In genomic region chr11:60540761-60541160, GRCm38 (mm10) we compare ENCODE assay signal across 8 mouse cellular contexts. TPM values are rescaled to one million over a fixed set of nuclear protein-coding genes. Genes with fewer than 3 reads are reported as not detected.
DNase-seq lines count a peak whose midpoint lies in the region; ATAC-seq and TF ChIP-seq lines count a peak whose summit lies in the region.

No protein-coding gene starts in this region.

- peaks cover 44% of the 10 kb centered on the region for H3K4me1 ChIP-seq in embryonic facial prominence, embryonic 10.5 days
- H3K4me1 ChIP-seq in hindbrain, postnatal 0 days (ENCODE audit: insufficient read depth, low read length): peaks cover 35% of the 10 kb centered on the region
- peaks cover 51% of the 10 kb centered on the region for H3K4me1 ChIP-seq in midbrain, embryonic 10.5 days

- DNase-seq in gastrocnemius, adult 2 months: no peak
- DNase-seq in gastrocnemius, postnatal 10 days: no peak
- DNase-seq in embryonic facial prominence, embryonic 10.5 days (ENCODE audit: low spot score): no peak
- no peak for DNase-seq in hindbrain, postnatal 0 days (ENCODE audit: low spot score)
- no peak for DNase-seq in midbrain, embryonic 10.5 days (ENCODE audit: low spot score)
- DNase-seq in thymus, postnatal 4 days: no peak
- no peak for DNase-seq in left cerebral cortex, postnatal 25 days (ENCODE audit: low spot score in 2 of 2)
- no peak for DNase-seq in urinary bladder, postnatal 14 days (ENCODE audit: low spot score)

- H3K4me2 ChIP-seq in hindbrain, postnatal 0 days (ENCODE audit: low read depth, low read length): peak overlapping the region; percentile 100

- intact Hi-C loops in gastrocnemius, adult 2 months (cut with DNase I): no loop called here
- intact Hi-C loops in left cerebral cortex, postnatal 25 days (cut with DNase I): no loop called here

- ATAC-seq in hindbrain, postnatal 0 days: no peak

- no peak for TF ChIP-seq CTCF in gastrocnemius, adult 2 months (IDR thresholded peaks at IDR 0.05)
- TF ChIP-seq CTCF in hindbrain, postnatal 0 days (IDR thresholded peaks at IDR 0.05; ENCODE audit: low read depth): no peak

- H3K9ac ChIP-seq in hindbrain, postnatal 0 days (replicated peaks; ENCODE audit: low read length): 0 out of 2 replicates have a peak overlapping the region, but pooled peaks have one; percentile 30

- peak overlapping the region; percentile 99 for H3K27ac ChIP-seq in gastrocnemius, adult 2 months
- no peak overlapping the region for H3K27ac ChIP-seq in embryonic facial prominence, embryonic 10.5 days (replicated peaks)
- no peak overlapping the region for H3K27ac ChIP-seq in hindbrain, postnatal 0 days
- no peak overlapping the region for H3K27ac ChIP-seq in midbrain, embryonic 10.5 days (replicated peaks)

- peak overlapping the region; percentile 99 for H3K4me3 ChIP-seq in gastrocnemius, adult 2 months
- peak overlapping the region; percentile 97 for H3K4me3 ChIP-seq in embryonic facial prominence, embryonic 10.5 days
- H3K4me3 ChIP-seq in hindbrain, postnatal 0 days (ENCODE audit: low read length): peak overlapping the region; percentile 72; the same call in 1 of the 2 replicates
- H3K4me3 ChIP-seq in midbrain, embryonic 10.5 days: peak overlapping the region; percentile 89

- WGBS in embryonic facial prominence, embryonic 10.5 days: 60% methylated on average over 2 of the region's 2 CpGs
- WGBS in hindbrain, postnatal 0 days: 56% methylated on average over 2 of the region's 2 CpGs
- WGBS in midbrain, embryonic 10.5 days: 70% methylated on average over 2 of the region's 2 CpGs

- peaks cover 43% of the 10 kb centered on the region for H3K36me3 ChIP-seq in embryonic facial prominence, embryonic 10.5 days (replicated peaks)
- no peaks in the 10 kb centered on the region for H3K36me3 ChIP-seq in hindbrain, postnatal 0 days (ENCODE audit: insufficient read depth, low read length)
- H3K36me3 ChIP-seq in midbrain, embryonic 10.5 days: peaks cover 54% of the 10 kb centered on the region

- no peaks in the 10 kb centered on the region for H3K27me3 ChIP-seq in embryonic facial prominence, embryonic 10.5 days (replicated peaks; ENCODE audit: low read depth, poor library complexity, severe bottlenecking)
- H3K27me3 ChIP-seq in hindbrain, postnatal 0 days (ENCODE audit: insufficient read depth, low read length): no peaks in the 10 kb centered on the region
- H3K27me3 ChIP-seq in midbrain, embryonic 10.5 days (ENCODE audit: low read depth, poor library complexity, severe bottlenecking): no peaks in the 10 kb centered on the region

- no peaks in the 10 kb centered on the region for H3K9me3 ChIP-seq in embryonic facial prominence, embryonic 10.5 days
- H3K9me3 ChIP-seq in hindbrain, postnatal 0 days (ENCODE audit: low read length): no peaks in the 10 kb centered on the region
- no peaks in the 10 kb centered on the region for H3K9me3 ChIP-seq in midbrain, embryonic 10.5 days (replicated peaks)

RNA-seq across cellular contexts. Expression of gene Alkbh5, which starts 4.6 kb away (rescaled TPM):
- total RNA-seq in gastrocnemius, adult 2 months (2021): 100 to 1,000 TPM; 115 to 122 TPM
- total RNA-seq in gastrocnemius, postnatal 10 days (2021): 10 to 100 TPM; 73.2 to 73.7 TPM
- polyA plus RNA-seq in embryonic facial prominence, embryonic 10.5 days (2016; fragmentation: Nextera tagmentation; extraction: Ambion mirVana): 39.1 and 40.1 TPM in 2 replicates
- 34.1 and 42.4 TPM in 2 replicates for total RNA-seq in hindbrain, postnatal 0 days (2014; rRNA removed)
- 23.1 and 23.6 TPM in 2 replicates for polyA plus RNA-seq in hindbrain, postnatal 0 days (2015; fragmentation: Nextera tagmentation; extraction: Ambion mirVana)
- polyA plus RNA-seq in midbrain, embryonic 10.5 days (2016; fragmentation: Nextera tagmentation; extraction: Ambion mirVana): 34.4 TPM in 2 replicates
- 10 to 100 TPM; 55.2 to 55.6 TPM for total RNA-seq in left cerebral cortex, postnatal 25 days (2021)
